Mouse (Mus musculus) erythroblast, embryonic 14.5 days (primary cell): ENCODE results near the gene Arhgap15.

Experiments
- GATA1 ChIP-seq: IDR thresholded peaks from 2 replicates; pipeline ENCODE4 v1.6.1; 2012; ENCODE audit warnings: low read length, inconsistent platforms, mixed read lengths
- TAL1 ChIP-seq: IDR thresholded peaks from 3 replicates; pipeline ENCODE4 v1.6.1; 2012; ENCODE audit warnings: low read length, inconsistent platforms, mixed read lengths

DNA sequence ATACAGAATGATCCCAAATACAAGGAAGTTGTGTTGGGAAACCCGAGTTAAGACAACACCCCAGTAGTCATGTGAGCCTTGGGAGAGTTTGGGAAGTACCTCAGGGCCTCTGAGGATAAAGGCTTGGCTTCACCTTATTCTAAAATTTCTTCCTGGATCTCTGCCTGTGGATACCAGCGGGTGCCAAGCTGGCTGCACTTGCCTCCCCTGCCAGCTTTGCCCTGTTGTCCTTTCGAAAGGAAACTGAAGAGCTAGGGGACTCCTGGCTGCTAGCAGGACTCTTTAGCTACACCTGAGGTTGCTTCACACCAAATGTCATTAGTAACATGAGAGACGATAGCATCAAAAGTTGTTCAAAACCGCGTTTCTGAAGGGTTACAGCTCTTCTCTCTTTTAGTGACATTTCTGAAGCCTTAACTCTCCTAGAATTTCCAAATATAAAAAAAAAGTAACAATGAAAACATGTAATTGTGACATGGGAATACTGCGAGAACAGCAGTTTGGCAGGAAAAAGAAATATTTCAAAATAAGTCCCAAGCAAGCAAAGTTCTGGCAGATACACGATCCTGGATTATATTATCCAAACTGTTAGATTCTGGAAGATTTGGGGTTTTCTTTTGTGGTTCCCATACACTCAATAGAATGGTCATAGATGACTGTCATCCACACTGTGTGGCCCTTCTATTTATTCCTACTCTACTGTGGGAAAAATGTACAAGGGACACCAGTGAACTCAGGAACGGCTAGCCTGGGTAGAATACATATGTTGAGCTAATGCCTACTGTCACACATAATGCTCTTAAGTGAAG, 364.6 kb downstream of the Arhgap15 start:
- TF ChIP-seq TAL1 (no peak), GATA1 (no peak)
